Mouse (Mus musculus): ENCODE data around the gene Snrpe.

The Snrpe gene

DNA sequence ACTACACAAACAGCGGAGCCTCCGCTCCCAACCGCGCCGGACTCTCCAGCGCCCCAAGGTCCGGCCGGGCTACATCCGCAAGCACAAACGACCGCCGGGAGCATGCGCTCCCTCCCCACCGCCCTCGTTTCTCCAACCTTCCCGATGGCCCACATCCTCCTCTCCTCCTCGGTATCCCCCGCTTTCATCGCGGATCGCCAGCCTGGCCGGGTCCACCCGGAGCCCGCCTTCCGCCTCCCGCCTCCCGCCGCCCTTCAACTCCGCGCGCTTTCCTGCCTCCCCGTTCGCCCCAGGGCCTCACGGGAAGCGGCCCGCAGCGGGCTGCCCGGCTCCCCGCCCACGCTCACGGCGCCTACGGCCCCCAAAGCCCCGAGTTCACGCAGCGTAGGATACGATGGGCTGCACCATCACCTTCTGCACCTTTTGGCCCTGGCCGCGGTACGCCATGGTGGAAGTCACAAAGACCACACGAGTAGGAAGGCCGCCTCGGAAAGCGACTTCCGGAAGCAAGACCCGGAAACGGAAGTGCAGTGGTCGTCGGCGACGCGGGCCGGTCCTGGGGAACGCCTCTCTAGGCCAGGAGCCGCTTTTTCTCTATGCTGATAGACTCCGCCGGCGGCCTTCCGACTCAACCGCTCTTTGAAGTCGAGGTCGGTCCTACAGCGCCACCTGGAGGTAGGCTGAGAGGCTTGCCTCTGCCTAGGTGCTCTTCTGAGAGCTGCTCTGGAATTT is at the start of gene Snrpe:
Gene Snrpe, minus strand, starts transcription at position 521 of the 732 bp plus-strand sequence.
- DNase-seq: peak; percentile 93

DNA sequence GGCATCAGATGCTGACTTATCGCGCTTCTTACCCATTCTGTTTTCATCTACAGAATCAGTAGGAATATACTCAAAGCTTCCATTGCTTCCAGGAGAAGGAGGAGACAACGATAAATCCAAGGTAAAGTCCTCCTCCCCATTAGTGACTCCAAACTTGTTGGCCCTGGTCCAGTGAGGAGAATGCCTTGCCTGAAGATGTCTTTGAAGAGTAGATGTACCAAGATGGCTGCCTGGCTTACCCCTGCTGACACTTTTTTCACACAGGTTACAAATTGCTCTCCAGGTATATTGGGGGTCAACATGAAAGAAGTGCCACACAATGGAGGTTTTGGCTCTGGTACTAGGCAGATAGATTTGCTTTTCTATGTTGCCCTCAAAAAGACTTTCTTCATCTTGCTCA is 48.8 kb upstream of the Snrpe start:
- no peak for DNase-seq

DNA sequence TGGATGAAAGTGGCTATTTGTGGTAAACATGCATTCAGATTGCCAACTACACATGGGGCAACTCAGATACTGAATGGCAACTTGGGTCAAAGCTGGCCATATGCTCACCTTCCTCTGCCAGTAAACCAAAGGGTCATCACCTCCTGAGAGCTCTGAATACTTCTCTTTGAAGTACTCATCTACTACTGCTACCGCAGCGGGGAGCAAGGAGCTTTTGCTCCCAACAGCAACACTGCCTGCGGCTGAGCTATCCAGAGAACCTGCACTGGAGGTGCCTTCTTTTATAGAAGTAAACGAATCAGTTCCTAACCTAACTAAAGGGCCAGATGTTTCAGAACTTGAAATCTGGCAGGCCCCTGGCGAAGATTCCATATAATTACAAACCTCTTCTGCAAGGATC is 46.7 kb upstream of the Snrpe start:
- DNase-seq: no peak

DNA sequence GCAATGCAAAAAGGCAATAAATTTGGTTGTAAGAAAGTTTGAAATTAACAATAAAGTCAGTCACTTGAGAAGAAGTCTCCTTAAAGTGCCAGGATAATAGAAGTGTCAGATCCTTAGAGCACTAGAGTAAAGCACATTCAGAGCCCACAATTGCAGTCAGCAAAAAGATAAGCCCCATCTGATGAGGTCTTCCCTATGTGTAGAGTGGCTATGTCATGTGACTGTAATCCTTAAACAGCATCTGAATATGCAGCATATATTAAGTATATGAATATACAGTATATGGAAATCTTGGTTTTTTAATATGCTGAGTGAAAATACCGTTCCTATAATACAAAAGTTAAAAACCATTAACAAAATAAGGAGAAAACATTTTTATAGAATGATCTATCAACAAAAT is 42.9 kb upstream of the Snrpe start:
- DNase-seq: no peak

DNA sequence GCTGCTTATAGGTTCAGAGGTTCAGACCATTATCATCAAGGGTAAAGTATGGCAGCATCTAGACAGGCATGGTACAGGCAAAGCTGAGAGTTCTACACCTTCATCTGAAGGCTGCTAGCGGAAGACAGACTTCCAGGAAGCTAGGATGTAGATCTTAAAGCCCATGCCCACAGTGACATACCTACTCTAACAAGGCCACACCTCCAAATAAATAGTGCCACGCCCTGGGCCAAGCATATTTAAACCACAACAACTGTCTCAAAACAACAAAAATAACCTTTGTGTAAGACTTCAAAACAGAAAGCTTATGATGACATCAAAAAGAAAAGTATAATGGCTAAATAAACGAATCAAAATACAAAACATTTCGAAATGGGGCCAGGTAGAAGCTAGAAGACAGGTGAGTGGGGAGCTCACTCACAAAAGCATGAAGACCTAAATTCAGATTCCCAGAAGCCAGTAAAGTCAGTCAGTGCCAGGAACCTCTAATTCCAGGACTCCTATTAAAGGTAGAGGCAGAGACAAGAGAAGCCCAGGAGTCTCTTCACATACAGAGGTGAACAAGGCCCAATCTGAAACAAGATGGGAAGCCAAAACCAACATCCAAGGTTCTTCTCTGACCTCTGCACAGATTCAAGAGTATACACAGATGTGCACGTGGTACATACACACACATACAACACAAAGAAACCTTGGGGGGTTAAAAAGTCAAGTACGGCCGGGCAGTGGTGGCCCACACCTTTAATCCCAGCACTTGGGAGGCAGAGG is 40.4 kb upstream of the Snrpe start:
- no peak for DNase-seq

DNA sequence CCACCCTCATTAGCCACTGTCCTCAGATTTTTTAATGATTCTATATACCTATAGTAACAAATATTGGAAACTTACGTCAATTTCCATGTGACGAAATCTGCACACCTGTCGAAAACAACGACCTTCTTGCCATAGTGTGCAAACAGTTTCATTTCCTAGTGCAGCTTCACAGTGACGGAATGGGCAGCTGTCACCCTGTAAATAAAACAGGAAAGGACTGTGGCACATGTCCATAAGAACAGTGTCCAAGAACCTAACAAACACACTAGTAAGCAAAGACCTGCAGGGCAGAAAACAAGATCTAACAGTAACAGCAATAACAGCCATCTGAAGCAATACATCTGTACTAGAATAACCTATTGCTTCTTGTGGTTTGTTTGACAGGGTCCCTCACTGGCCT is 35.6 kb upstream of the Snrpe start:
- DNase-seq: no peak

DNA sequence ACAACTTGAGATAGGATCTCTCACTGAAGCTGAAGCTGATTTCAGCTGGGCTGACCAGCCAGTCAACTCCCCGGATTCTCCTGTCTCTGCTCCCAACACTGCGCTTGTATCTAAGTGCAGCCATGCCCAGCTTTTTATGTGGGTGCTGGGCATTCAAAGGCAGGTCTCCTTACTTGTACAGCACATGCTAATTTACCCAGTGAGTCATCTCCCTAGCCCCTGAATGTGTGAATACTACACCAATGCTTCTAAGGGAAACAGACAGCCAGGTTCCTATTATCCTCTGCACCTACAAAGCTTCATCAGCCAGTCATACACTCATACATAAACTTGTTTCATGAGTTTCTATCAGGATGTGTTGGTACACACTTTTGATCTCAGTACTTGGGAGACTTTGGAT is 31.1 kb upstream of the Snrpe start:
- no peak for DNase-seq

DNA sequence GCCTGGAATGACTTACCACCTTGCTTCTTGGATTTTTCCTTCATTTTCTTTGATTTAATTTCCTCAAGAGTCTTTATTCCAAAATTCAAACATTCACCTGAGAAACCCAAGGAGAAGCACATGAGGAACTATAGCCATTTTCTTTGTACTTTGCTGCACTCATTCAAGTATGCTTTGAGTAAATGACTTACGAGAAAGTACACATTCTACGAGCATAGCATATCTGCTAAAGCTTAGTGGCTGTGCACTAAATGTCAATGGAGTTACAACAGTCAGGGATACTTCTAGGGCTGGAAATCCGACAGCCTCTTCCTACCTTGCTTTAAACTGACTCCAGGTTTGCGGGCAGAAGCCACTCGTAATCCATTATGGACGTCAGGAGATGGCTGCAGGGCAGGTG is 28.4 kb upstream of the Snrpe start:
- no peak for DNase-seq

DNA sequence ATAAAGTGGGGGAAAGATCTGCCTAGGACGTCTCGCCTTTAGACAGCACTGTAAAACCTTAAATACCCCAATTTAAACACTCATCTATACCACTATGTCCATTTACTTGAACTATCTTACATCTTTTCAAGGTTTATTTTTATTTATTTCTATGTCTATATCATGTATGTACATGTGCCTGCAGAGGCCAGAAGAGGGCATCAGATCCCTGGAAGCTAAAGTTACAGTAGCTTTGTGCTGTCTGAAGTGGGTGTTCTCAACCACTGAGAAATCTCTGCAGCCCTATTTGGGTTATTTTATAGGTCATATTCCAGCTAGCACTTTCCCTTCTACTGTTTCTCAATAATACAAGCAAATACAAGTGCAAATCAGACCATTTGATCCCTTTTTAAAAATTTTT is 22.1 kb upstream of the Snrpe start:
- no peak for DNase-seq

DNA sequence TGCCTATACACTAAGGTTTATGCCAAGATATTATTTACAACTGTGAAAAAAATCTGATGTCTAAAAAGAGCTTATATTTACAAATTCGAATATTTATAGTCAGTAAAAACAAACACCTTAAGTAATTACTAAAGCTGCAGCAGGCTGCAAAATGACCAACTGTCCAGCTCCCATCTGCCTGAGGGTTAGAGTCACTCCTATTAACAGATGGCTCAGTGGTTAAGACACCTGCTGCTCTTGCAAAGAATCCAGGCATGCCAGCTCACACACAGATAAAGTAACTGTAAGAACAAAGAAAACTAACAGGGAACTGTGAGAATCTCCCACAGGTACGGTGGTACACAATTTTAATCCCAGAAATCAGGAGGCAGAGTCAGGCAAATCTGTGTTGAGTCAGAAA is 15.0 kb upstream of the Snrpe start:
- no peak for DNase-seq

DNA sequence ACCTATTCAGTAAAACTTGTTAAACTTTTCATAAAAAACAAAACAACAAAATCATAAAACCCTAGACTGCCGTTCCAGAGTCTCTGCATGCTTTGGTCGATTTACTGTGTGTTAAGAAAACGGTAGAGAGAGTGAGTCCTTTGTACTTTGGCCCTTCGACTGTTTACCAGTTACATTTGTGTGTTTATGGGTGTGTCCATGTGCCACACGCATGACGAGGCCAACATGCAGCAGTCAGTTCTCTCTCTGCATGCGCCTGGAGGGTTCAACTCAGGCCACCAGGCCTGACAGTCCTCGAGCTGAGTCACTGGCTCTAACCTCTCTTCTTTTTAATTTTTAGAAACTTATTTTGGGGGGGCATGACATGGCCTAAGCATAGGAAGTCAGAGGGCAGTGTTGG is 8.2 kb upstream of the Snrpe start:
- DNase-seq: no peak

DNA sequence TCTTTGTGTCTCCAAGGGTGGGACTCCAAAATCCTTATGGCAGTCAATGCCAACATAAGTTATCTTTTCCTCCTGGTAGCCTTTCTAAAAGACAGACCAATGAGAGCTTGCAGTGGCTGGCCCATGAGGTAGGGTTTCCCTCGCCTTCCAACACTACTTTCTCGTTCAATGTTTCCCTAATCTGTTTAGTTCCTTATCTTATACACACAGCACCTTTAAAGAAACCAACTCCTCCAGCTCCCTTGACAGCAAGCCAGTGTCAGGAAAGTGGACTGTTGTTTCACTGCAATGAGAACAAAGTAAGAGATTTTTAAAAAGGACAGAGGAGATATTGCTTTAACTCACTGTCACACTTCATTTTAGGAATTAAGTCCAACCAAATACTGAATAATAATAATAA is 7.8 kb upstream of the Snrpe start:
- DNase-seq: no peak

DNA sequence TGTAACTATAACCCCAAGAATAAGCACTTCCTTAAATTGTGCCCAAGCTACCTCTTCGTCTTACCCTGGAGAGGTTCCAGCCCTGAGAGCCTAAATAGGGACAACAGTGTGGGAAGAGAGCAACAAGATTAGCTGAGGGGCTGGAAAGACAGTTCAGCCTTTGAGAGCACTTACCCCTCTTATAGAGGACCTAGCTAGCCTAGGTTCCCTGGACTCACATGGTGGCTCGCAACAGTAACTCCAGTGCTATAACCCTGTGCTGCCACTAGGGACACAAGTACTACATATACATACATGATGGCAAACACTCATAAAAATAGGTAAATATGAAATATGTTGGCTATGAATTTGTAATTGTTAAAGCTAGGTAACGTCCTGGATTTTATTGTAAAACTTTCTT is 3.7 kb upstream of the Snrpe start:
- DNase-seq: no peak

DNA sequence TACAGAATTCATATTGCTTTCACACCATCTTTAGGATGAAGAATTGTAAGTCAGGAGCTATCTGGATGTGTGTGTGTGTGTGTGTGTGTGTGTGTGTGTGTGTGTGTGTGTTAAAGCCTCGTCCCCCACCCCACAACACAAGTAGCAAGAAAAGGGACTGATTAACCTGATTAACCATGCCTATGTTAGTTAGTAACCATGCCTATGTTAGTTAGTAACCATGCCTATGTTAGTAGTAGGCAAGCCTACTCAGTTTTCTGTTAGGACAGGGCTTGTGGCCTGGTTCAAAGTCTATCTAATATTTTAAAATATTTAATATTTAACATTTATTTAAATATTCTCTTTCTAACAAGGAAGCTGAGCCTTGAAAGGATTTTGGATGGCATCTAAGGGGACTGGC is 1.3 kb upstream of the Snrpe start:
- DNase-seq: no peak

DNA sequence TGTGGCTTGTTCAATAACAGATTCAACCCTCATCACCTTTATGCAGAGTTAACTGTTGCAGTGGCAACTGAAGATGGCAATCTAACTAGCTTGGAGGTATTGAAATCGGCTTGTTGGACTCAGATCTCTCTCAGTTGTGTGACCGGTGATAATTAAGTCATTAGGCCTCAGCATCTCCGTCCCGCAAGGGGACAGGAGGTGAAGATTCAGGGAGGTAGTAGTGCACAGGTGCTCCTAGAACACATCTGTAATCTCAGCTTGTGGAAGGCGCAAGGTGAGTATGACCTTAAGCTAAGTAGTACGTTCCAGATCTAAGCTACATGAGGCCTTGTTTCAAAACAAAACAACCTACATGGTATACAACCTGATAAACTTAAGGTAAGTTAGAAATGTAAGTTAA is 510 bp upstream of the Snrpe start:
- DNase-seq: no peak

DNA sequence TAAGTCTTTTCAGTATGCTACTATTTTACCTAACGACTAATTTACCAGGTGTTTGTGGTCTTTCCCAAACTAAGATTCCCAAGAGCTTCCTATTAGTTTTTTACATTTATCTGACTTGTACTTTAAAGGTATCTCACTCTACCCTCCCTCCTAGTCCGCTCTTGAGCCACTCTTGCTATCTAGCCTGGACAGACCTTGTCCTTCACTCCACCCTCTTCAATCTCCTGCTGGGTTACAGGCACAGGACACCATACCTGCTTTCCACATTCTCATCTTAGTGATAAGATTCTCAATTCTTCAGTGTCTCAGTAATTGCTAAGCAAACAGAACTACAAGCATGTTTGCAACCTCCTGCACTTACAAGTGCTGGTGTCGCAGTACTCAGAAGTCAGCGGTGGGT is 6.9 kb downstream of the Snrpe start:
- no peak for DNase-seq

DNA sequence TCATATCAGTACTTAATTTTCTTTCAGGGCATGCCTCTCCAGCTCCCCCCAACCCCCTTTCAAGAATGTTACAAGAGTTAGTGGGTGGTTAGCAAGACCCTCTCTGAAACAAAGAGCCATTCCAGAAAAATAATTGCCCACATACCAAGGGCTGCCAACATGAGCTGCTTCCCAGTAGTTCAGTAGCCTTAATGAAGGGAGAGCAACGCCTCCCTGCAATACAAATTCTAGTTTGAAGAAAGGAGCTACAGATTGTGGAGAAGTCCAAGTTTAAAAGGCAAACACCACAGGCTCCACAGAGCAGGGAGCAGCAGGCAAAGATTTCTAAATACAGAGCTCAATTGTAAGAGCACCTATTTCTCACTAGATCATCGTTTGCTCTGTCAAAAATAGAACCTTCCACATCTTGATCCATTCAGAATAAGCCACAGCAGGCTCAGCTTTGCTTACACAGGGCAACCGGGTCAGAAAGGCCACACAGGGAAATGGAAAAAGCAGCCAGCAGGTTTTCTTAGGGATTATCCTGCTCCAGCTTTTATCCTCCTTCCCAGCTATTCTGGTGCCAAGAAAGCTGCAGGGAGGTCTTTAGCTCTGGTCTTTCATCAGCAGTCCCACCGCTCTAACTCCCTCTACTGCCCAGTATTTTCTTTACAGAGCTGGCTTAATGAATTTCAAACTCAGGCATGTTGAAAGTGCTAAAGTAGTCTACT is 13.6 kb downstream of the Snrpe start:
- no peak for DNase-seq

DNA sequence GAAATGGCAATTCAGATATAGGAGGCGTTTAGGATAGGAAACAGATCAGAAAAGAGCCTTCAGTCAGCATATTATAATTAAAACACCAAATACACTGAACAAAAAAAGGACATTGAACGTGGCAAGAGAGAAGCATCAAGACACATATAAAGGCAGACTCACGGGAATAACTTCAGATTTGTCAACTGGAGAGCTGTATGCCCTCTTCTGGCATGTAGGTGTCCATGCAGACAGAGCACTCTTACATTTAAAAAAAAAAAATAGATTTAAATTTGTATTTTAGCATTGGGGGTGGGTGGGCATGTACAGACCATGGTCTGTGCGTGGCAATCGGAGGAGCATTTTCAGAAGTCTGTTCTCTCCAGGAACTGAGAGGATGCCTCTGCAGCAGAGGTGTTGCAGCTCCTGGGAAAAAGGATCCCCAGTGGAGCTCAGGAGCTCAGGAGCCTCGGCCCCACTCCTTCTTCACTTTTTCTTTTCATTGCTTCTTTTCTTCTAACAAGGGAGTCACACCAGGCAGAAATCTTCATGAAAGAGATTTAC is 24.0 kb downstream of the Snrpe start:
- DNase-seq: no peak

DNA sequence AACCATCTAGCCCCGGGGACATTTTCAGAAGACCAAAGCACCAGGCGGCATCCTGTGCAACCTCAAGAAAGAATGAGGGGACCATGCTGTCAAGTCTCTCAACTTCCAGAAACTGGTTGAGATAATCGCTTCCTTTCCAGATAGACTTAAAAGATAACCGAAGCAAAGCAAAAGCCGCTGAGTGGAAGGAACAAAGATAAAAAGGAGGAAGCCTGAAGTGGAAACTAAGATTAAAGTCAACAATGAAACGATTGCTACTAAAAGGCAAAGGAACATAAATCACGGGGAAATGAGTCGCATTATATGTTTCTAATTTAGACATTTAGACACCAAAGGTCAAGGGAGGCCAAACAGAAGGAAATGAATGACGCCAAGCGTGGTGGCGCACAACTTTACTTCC is 38.8 kb downstream of the Snrpe start:
- no peak for DNase-seq

Data from right cerebral cortex, postnatal 25 days (tissue).